Mouse (Mus musculus): ENCODE measurements around the gene Mllt11. TPM values are rescaled to one million over a fixed set of nuclear protein-coding genes. Genes with fewer than 3 reads are reported as not detected.
"Not testable (repeated sequence)": the region's sequence is repeated elsewhere in the genome, so short reads cannot be mapped to it uniquely, and the experiment has no call there.

The Mllt11 gene
- polyA plus RNA-seq, 1 experiment from 2014 or later = 16.1 TPM

DNA sequence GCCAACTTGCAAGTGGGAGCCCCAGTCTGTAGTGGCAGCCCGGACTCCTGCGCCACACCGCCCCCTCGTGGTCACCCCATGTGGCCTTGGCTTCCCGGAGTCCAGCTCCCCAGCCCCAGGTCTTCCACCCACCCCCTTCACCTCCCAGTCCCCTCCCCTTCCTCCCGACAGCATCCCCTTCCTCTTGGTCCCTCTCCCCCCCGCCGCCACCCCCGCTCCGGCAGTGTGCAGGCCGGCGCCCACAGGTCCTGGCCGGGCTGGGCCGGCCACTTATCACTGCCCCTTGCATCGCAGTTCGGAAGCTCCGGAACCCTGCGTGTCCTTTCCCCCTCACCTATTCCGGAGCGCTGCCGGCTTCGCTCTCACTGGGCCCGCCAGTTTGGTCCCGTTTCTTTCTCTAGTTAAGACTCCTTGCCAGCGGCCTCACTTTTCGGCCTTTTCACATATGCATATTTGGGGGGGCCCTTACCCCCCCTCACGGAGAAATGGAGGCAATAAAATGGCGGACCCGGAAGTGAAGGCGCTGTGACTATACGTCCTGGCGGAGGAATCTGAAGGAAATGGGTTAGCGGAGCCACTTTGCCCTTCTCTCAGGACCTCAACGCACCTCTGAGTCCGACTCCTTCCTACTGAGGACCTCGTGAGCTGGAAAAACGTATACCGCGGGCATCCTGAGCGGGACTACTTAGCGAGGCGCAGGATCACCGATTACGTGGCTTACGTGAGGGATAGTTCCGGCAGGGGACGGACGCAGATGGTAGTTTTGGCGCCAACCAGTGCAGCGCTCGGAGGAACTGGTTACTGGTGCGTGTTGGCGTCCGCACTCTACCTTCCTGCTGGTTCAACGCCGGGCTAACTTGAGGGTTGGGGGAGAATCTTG, 14.5 kb downstream of the Mllt11 start, which contains the start of gene Gabpb2:
Gene Gabpb2, minus strand, starts transcription at position 662 of the 880 bp plus-strand sequence.
- H3K36me3 ChIP-seq (ENCODE audit: insufficient read depth) = peaks cover 43% of the 10 kb centered on the region
- peak; percentile 95 for TF ChIP-seq CTCF (IDR thresholded peaks at IDR 0.05; ENCODE audit: low read depth)
- H3K4me1 ChIP-seq (ENCODE audit: insufficient read depth) = peaks cover 6% of the 10 kb centered on the region; the same call in 1 of the 2 replicates

GRCm38 (mm10) chr3:95216655-95217254, 15.2 kb downstream of the Mllt11 start:
- Histone ChIP-seq H3K4me3 (ENCODE audit: low read depth, low read length) (peak overlapping the region; percentile 75), H3K4me1 (ENCODE audit: insufficient read depth) (peaks cover 6% of the 10 kb centered on the region; the same call in 1 of the 2 replicates), H3K27me3 (ENCODE audit: insufficient read depth, low read length) (no peaks in the 10 kb centered on the region), H3K36me3 (ENCODE audit: insufficient read depth) (peaks cover 46% of the 10 kb centered on the region), H3K9me3 (ENCODE audit: low read depth, low read length) (no peaks in the 10 kb centered on the region), H3K27ac (ENCODE audit: low read depth) (peak overlapping the region; percentile 100), H3K9ac (peak overlapping the region; percentile 95), H3K4me2 (peak overlapping the region; percentile 66)
- DNase-seq (no peak), ATAC-seq (ENCODE audit: insufficient read depth) (no peak; the same call in 1 of the 2 replicates)
- no peak for TF ChIP-seq CTCF (IDR thresholded peaks at IDR 0.05; ENCODE audit: low read depth)
- 9% methylated on average over 4 of the region's 4 CpGs for WGBS

More for the DNA sequence above, 14.5 kb downstream of the Mllt11 start, which contains the start of gene Gabpb2:
- Histone ChIP-seq H3K9ac (peak within 1 kb of the TSS; percentile 95), H3K27ac (ENCODE audit: low read depth) (peak within 1 kb of the TSS; percentile 100), H3K4me2 (peak within 1 kb of the TSS; percentile 66), H3K4me3 (ENCODE audit: low read depth, low read length) (peak within 1 kb of the TSS; percentile 75), H3K27me3 (ENCODE audit: insufficient read depth, low read length) (no peaks in the 10 kb centered on the region), H3K9me3 (ENCODE audit: low read depth, low read length) (no peaks in the 10 kb centered on the region)
- WGBS = under 1% methylated on average over 56 of the region's 56 CpGs
- ATAC-seq (ENCODE audit: insufficient read depth) = peak; percentile 94
- peak; percentile 96 for DNase-seq

DNA sequence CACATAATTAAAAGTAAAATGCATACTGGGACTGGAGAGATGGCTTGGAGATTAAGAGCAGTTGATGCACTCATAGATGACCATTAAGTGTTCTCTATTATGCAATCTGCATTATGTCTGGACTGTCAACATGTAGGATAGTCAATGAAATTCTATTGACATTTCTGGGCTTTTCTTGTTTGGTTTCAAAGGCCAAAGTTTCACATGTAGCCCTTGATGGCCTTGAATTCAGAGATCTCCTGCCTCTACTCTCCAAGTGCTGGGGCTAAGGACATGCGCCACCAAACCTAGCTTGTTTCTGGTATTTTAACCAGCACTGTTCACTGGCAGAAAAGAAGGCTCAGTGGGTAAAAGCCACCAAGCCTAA, 18.4 kb downstream of the Mllt11 start:
- no peak for TF ChIP-seq CTCF (IDR thresholded peaks at IDR 0.05; ENCODE audit: low read depth)
- ATAC-seq (ENCODE audit: insufficient read depth) (no peak), DNase-seq (no peak)
- Histone ChIP-seq H3K4me1 (ENCODE audit: insufficient read depth) (peaks cover 6% of the 10 kb centered on the region; the same call in 1 of the 2 replicates), H3K4me2 (no peak overlapping the region), H3K36me3 (ENCODE audit: insufficient read depth) (peaks cover 51% of the 10 kb centered on the region), H3K9me3 (ENCODE audit: low read depth, low read length) (no peaks in the 10 kb centered on the region), H3K9ac (no peak overlapping the region), H3K27me3 (ENCODE audit: insufficient read depth, low read length) (no peaks in the 10 kb centered on the region), H3K4me3 (ENCODE audit: low read depth, low read length) (no peak overlapping the region), H3K27ac (ENCODE audit: low read depth) (no peak overlapping the region)
- 97% methylated on average over 1 of the region's 1 CpGs for WGBS

GRCm38 (mm10) chr3:95212889-95213608, 18.9 kb downstream of the Mllt11 start:
- not testable (repeated sequence) for DNase-seq; ATAC-seq (ENCODE audit: insufficient read depth)
- peaks cover 57% of the 10 kb centered on the region for H3K36me3 ChIP-seq (ENCODE audit: insufficient read depth)

DNA sequence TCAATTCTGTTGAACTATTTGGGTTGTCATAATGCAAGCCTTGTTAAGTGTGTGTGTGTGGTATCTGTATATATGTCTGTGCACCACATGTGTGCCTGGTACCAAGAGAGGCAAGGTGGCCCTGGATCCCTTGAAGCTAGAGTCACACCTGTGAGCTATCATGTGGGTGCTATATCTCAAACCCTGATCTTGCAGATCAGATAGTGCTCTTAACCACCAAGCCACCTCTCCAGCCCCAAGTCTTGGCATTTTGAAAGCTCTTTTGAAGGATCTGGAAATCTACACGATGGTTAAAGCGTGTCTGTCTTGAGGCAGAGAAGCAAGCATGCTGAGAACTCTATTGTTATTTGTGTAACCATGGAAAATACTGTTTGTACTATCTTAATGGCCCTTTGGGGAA, 21.4 kb downstream of the Mllt11 start:
- no peak overlapping the region for H3K4me3 ChIP-seq (ENCODE audit: low read depth, low read length)
- peaks cover 71% of the 10 kb centered on the region for H3K36me3 ChIP-seq (ENCODE audit: insufficient read depth)
- H3K4me2 ChIP-seq = no peak overlapping the region
- ATAC-seq (ENCODE audit: insufficient read depth) = no peak
- no peak for DNase-seq
- no peak for TF ChIP-seq CTCF (IDR thresholded peaks at IDR 0.05; ENCODE audit: low read depth)
- no peaks in the 10 kb centered on the region for H3K27me3 ChIP-seq (ENCODE audit: insufficient read depth, low read length)
- H3K9ac ChIP-seq = no peak overlapping the region
- no peaks in the 10 kb centered on the region for H3K9me3 ChIP-seq (ENCODE audit: low read depth, low read length)
- H3K27ac ChIP-seq (ENCODE audit: low read depth) = no peak overlapping the region
- no peaks in the 10 kb centered on the region for H3K4me1 ChIP-seq (ENCODE audit: insufficient read depth)
- WGBS = 83% methylated on average over 2 of the region's 2 CpGs

More at GRCm38 (mm10) chr3:95212889-95213608, 18.9 kb downstream of the Mllt11 start:
- 95% methylated on average over 7 of the region's 10 CpGs for WGBS
- H3K27ac ChIP-seq (ENCODE audit: low read depth); H3K4me2 ChIP-seq; H3K27me3 ChIP-seq (ENCODE audit: insufficient read depth, low read length); H3K4me1 ChIP-seq (ENCODE audit: insufficient read depth); H3K4me3 ChIP-seq (ENCODE audit: low read depth, low read length); H3K9me3 ChIP-seq (ENCODE audit: low read depth, low read length); H3K9ac ChIP-seq: not testable (repeated sequence)

GRCm38 (mm10) chr3:95208286-95208685, 23.7 kb downstream of the Mllt11 start:
- H3K36me3 ChIP-seq (ENCODE audit: insufficient read depth) = peaks cover 79% of the 10 kb centered on the region
- no peak for TF ChIP-seq CTCF (IDR thresholded peaks at IDR 0.05; ENCODE audit: low read depth)
- no peak for ATAC-seq (ENCODE audit: insufficient read depth)
- H3K4me1 ChIP-seq (ENCODE audit: insufficient read depth) = no peaks in the 10 kb centered on the region
- no peak overlapping the region for H3K27ac ChIP-seq (ENCODE audit: low read depth)
- H3K9me3 ChIP-seq (ENCODE audit: low read depth, low read length) = no peaks in the 10 kb centered on the region
- no peak for DNase-seq
- H3K4me2 ChIP-seq = no peak overlapping the region
- WGBS = 82% methylated on average over 4 of the region's 4 CpGs
- no peak overlapping the region for H3K9ac ChIP-seq
- H3K4me3 ChIP-seq (ENCODE audit: low read depth, low read length) = no peak overlapping the region
- no peaks in the 10 kb centered on the region for H3K27me3 ChIP-seq (ENCODE audit: insufficient read depth, low read length)

Data from lung, embryonic 14.5 days (tissue).